Mouse (Mus musculus): ENCODE results near the gene Mx1. TPM values are rescaled to one million over a fixed set of nuclear protein-coding genes. Genes with fewer than 3 reads are reported as not detected.

Mx1 gene
- polyA plus RNA-seq, 1 experiment, result 0.96 TPM

- no peak for DNase-seq (ENCODE audit: low read depth)
These were observed 15.3 kb downstream of the Mx1 start for GRCm38 (mm10) chr16:97447386-97447785.

GRCm38 (mm10) chr16:97443670-97444263 is 18.9 kb downstream of the Mx1 start:
- no peak for DNase-seq (ENCODE audit: low read depth)

- no peak for DNase-seq (ENCODE audit: low read depth)
These were observed 20.7 kb downstream of the Mx1 start for GRCm38 (mm10) chr16:97441967-97442366.

GRCm38 (mm10) chr16:97438191-97438590 is 24.5 kb downstream of the Mx1 start:
- DNase-seq (ENCODE audit: low read depth), result no peak

GRCm38 (mm10) chr16:97437448-97438056 is 25.2 kb downstream of the Mx1 start:
- DNase-seq (ENCODE audit: low read depth), result no peak

- no peak for DNase-seq (ENCODE audit: low read depth)
These were observed 28.5 kb downstream of the Mx1 start for GRCm38 (mm10) chr16:97434206-97434605.

GRCm38 (mm10) chr16:97431328-97431727 is 31.4 kb downstream of the Mx1 start:
- no peak for DNase-seq (ENCODE audit: low read depth)

- no peak for DNase-seq (ENCODE audit: low read depth)
These were observed 32.6 kb downstream of the Mx1 start for GRCm38 (mm10) chr16:97430091-97430490.

- DNase-seq (ENCODE audit: low read depth), result peak; percentile 57
These were observed 34.7 kb downstream of the Mx1 start for GRCm38 (mm10) chr16:97428026-97428425.

- DNase-seq (ENCODE audit: low read depth), result no peak
These were observed 39.1 kb downstream of the Mx1 start for GRCm38 (mm10) chr16:97423627-97424026.

GRCm38 (mm10) chr16:97421671-97422070 is 41.0 kb downstream of the Mx1 start:
- no peak for DNase-seq (ENCODE audit: low read depth)

GRCm38 (mm10) chr16:97418749-97419453 is 43.8 kb downstream of the Mx1 start:
- no peak for DNase-seq (ENCODE audit: low read depth)

GRCm38 (mm10) chr16:97417896-97418542 is 44.7 kb downstream of the Mx1 start:
- no peak for DNase-seq (ENCODE audit: low read depth)

- DNase-seq (ENCODE audit: low read depth), result no peak
These were observed 57.2 kb downstream of the Mx1 start for GRCm38 (mm10) chr16:97405476-97406012.

- no peak for DNase-seq (ENCODE audit: low read depth)
These were observed 60.4 kb downstream of the Mx1 start for GRCm38 (mm10) chr16:97402213-97402785.

GRCm38 (mm10) chr16:97401741-97402140 is 61.0 kb downstream of the Mx1 start:
- DNase-seq (ENCODE audit: low read depth), result no peak

- no peak for DNase-seq (ENCODE audit: low read depth)
These were observed 62.7 kb downstream of the Mx1 start for GRCm38 (mm10) chr16:97399991-97400390.

GRCm38 (mm10) chr16:97397945-97398531 is 64.7 kb downstream of the Mx1 start:
- DNase-seq (ENCODE audit: low read depth), result no peak
